Mouse (Mus musculus): Measurements from ENCODE around the gene Slc7a15.
"Not testable (repeated sequence)": the region's sequence is repeated elsewhere in the genome, so short reads cannot be mapped to it uniquely, and the experiment has no call there.

Slc7a15 gene

DNA sequence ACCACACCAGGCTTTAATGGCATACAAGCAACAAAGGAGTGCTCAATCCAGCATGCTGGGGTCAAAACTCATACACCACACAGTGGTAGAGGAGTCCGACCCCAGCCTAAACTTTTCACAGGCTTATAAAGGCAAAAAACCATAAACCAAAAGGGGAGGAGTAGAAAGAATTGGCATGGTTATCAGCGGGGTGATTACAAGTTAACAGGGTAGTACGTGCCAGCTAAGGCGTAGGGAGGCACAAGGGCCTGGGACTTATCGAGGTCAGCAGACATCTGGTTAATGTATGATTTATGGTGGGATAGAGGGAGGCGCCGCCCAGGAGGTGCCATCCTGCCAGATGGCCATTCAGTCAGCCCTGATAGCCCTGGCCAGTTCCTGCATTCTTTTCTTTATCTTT lies at the start of gene Slc7a15:
TSS of gene Slc7a15 (minus strand) at position 101 of the 400 bp plus-strand sequence.
- in situ Hi-C loops (cut with MboI; ENCODE audit: low pct_unique_long_range_greater_than_20kb in 1 of 2, low sequenced_read_pairs in 2 of 2, unreplicated experiment in 1 of 2): not testable (repeated sequence)

DNA sequence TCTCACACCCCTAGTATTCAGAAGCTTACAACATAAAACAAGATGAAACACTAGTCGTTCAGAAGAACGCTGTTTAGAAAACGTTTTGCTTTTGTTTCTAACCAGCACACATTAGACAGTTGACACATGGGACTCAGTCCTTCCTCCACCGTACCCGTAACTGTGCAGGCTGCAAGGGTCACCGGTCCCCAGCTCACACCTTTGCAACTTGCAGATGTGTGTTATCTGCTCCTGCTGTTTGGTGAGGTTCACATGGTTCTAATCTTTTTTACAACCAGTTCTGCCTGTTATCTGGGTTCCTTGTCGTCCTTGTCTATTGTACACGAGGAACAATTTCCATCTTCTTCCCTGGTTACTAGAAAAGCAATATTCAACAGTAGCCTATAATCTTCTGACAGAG lies 49.3 kb upstream of the Slc7a15 start:
- in situ Hi-C loops (cut with MboI; ENCODE audit: low pct_unique_long_range_greater_than_20kb in 1 of 2, low sequenced_read_pairs in 2 of 2, unreplicated experiment in 1 of 2): not testable (repeated sequence)

GRCm38 (mm10) chr12:8641425-8641735 lies 42.5 kb upstream of the Slc7a15 start:
- in situ Hi-C loops (cut with MboI; ENCODE audit: low pct_unique_long_range_greater_than_20kb in 1 of 2, low sequenced_read_pairs in 2 of 2, unreplicated experiment in 1 of 2): no loop called here

DNA sequence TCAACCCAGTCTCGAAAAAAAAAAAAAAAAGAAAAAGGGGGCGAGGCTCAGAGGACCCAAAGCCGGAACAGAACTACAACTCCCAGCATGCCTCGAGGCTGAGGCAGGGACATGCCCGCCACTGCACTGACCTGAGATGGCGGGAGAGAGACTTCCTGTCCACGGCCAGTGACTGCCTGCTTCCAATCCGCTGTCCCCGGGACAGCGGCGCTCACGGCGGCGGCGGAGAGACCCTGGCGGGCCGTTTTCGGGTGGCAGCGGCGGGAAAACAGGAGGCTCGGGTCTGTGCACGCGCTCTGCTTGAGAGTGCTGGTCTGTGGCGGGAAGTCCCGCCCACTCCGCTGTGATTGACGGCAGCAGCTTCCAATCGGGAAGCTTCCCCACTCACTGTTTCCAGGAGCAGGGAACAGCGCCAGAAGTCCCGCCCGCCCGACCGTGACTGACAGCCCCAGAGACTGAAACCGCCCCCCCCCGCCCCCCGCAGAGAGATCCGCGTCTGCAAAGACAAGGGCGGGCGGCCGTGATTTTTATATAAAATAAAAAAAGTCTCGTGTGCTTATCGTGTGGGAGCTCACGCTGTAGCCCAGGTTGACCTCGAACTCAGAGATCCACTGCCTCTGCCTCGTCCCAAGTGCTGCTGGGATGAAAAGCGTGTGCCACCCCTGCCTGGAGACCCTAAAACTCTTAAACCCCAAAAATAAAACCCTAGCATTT lies 42.0 kb upstream of the Slc7a15 start:
- in situ Hi-C loops (cut with MboI; ENCODE audit: low pct_unique_long_range_greater_than_20kb in 1 of 2, low sequenced_read_pairs in 2 of 2, unreplicated experiment in 1 of 2): no loop called here

- in situ Hi-C loops (cut with MboI; ENCODE audit: low pct_unique_long_range_greater_than_20kb in 1 of 2, low sequenced_read_pairs in 2 of 2, unreplicated experiment in 1 of 2): not testable (repeated sequence)
Observed at GRCm38 (mm10) chr12:8640186-8640585, 41.3 kb upstream of the Slc7a15 start.

GRCm38 (mm10) chr12:8638411-8639087 lies 39.7 kb upstream of the Slc7a15 start:
- in situ Hi-C loops (cut with MboI; ENCODE audit: low pct_unique_long_range_greater_than_20kb in 1 of 2, low sequenced_read_pairs in 2 of 2, unreplicated experiment in 1 of 2): not testable (repeated sequence)

DNA sequence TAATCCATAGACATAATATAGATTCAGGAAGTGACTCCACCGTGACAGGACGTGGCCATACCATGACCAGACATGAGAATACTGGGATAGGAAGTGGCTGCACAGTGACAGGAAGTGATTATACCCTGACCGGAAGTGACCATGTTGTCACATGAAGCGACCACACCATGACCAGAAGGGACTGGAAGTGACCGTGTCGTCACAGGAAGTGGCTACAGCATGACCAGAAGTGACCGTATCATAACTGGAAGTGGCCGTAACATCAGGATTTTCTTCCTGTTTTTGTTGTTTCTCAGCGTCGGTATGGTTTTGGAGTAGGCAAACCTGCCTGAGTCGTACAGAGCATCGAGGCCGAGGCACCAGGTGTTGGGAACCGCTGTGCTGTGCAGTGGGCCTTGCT lies 38.1 kb upstream of the Slc7a15 start:
- in situ Hi-C loops (cut with MboI; ENCODE audit: low pct_unique_long_range_greater_than_20kb in 1 of 2, low sequenced_read_pairs in 2 of 2, unreplicated experiment in 1 of 2): no loop called here

DNA sequence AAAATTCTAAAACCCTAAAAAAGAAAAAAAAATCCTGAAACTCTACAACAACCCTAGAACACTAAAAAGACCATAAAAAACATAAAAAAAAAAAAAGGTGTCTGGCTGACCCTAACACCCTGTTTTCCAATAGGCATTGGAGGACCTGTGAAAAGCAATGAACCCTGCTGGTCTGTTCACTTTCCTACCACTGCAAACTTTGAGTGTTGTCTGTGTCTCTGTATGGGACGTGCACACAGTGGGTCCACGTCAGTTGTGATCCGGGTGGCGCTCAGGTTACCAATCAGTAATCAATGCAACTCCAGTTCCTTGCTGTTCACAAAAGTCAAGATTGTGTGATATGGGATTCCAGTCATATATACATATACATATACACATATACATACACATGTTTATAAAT lies 36.7 kb upstream of the Slc7a15 start:
- in situ Hi-C loops (cut with MboI; ENCODE audit: low pct_unique_long_range_greater_than_20kb in 1 of 2, low sequenced_read_pairs in 2 of 2, unreplicated experiment in 1 of 2): no loop called here

- in situ Hi-C loops (cut with MboI; ENCODE audit: low pct_unique_long_range_greater_than_20kb in 1 of 2, low sequenced_read_pairs in 2 of 2, unreplicated experiment in 1 of 2): no loop called here
Observed at GRCm38 (mm10) chr12:8634306-8634705, 35.4 kb upstream of the Slc7a15 start.

DNA sequence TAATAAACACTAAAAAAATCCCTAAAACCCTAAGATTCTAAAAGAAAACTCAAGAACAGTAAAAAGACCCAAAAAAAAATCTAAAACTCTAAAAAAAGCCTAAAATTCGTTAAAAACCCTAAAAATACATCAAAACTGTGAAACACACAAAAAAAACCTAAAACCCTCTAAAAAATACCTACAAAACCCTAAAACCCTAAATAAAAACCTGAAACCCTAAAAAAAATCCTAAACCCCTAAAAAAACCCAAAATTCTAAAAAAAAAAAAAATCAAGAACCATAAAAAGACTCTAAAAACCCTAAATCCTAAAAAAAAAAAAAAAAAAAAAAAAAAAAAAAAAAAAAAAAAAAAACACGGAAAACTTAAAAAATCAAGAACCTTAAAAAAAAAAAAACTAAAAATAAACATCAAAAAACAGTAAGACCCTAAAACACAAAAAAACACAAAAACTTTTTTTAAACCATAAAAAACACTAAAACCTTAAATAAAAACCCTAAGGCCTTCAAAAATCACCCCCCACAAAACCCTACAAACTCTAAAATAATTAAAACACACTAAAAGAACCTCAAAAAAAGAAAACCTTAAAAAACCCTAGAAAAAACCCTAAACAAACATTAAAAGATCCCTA lies 34.0 kb upstream of the Slc7a15 start:
- in situ Hi-C loops (cut with MboI; ENCODE audit: low pct_unique_long_range_greater_than_20kb in 1 of 2, low sequenced_read_pairs in 2 of 2, unreplicated experiment in 1 of 2): no loop called here

- in situ Hi-C loops (cut with MboI; ENCODE audit: low pct_unique_long_range_greater_than_20kb in 1 of 2, low sequenced_read_pairs in 2 of 2, unreplicated experiment in 1 of 2): no loop called here
Observed at GRCm38 (mm10) chr12:8631691-8632090, 32.8 kb upstream of the Slc7a15 start.

- in situ Hi-C loops (cut with MboI; ENCODE audit: low pct_unique_long_range_greater_than_20kb in 1 of 2, low sequenced_read_pairs in 2 of 2, unreplicated experiment in 1 of 2): no loop called here
Observed at GRCm38 (mm10) chr12:8629537-8629936, 30.7 kb upstream of the Slc7a15 start.

- in situ Hi-C loops (cut with MboI; ENCODE audit: low pct_unique_long_range_greater_than_20kb in 1 of 2, low sequenced_read_pairs in 2 of 2, unreplicated experiment in 1 of 2): no loop called here
Observed at GRCm38 (mm10) chr12:8620678-8621018, 21.8 kb upstream of the Slc7a15 start.

DNA sequence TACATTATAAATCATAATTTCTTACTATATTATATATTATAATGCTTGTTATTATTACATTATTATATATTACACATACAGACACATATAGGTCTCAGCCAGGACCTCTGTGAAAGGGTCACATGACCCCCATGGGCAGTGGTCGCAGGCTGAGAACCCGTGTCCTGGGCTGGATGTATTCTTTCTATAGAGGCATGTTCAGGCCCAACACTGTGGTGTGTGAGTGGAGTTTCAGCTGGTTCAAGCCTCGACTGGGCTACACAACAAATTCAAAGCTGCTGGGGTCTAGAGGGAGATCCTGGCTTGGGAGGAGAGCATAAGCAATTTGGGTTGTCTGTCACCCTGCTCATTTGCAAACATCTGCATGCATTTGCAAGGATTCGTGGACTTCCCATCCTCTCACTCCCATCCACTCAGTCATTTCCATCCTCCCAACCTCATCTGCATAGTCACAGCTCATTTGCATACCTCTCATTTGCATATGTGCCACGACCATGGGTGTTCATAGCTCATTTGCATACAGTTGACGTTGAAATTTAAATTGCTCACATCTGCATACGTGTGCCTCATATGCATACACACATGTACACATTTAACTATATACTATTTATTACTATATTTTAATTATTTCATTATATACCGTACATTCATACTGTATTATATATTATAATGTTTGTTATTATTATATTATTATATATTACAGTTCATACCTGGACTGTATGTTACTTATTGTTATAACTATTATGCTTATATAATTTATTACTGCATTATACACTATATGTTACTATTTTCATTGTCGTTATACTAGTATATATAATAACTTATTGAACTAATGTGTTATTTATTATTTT lies 21.2 kb upstream of the Slc7a15 start:
- in situ Hi-C loops (cut with MboI; ENCODE audit: low pct_unique_long_range_greater_than_20kb in 1 of 2, low sequenced_read_pairs in 2 of 2, unreplicated experiment in 1 of 2): no loop called here

DNA sequence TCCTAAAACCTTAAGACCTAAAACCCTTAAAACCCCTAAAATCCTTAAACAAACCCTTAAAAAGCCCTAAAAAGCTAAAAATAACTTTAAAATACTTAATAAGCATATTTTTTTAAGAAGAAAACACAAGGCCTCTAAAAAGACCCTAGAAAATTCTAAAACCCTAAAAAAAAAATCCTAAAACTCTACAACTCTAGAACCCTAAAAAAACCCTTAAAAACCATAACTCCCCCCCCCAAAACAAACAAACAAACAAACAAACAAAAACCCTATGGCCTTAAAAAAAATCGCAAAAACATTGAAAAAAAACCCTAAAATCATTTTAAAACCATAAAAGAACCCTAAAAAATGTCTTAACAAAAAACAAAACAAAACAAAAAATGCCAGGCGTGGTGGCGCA lies 19.4 kb upstream of the Slc7a15 start:
- in situ Hi-C loops (cut with MboI; ENCODE audit: low pct_unique_long_range_greater_than_20kb in 1 of 2, low sequenced_read_pairs in 2 of 2, unreplicated experiment in 1 of 2): no loop called here

- in situ Hi-C loops (cut with MboI; ENCODE audit: low pct_unique_long_range_greater_than_20kb in 1 of 2, low sequenced_read_pairs in 2 of 2, unreplicated experiment in 1 of 2): no loop called here
Observed at GRCm38 (mm10) chr12:8609070-8609469, 10.2 kb upstream of the Slc7a15 start.

DNA sequence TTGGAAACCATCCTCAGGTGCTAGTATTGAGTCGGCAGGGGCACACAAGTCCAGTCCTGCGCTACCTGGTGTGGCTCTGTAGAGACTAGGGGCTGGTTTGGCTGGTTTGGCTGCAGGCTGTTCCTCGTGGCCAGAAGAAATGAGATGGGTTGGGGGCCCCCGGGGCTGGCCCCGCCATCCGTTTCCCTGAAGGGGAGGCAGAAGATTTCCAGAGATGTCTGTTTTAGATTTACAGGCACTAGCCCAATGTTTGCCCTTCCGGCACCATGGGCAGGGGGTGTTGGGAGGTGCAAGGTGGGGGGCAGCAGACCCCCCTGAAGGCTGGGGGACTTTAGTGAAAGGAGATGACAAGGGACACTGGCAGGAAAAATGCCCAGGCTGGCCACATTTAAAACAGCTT lies 3.3 kb downstream of the Slc7a15 start:
- in situ Hi-C loops (cut with MboI; ENCODE audit: low pct_unique_long_range_greater_than_20kb in 1 of 2, low sequenced_read_pairs in 2 of 2, unreplicated experiment in 1 of 2): no loop called here

- in situ Hi-C loops (cut with MboI; ENCODE audit: low pct_unique_long_range_greater_than_20kb in 1 of 2, low sequenced_read_pairs in 2 of 2, unreplicated experiment in 1 of 2): not testable (repeated sequence)
Observed at GRCm38 (mm10) chr12:8591326-8591725, 7.5 kb downstream of the Slc7a15 start.

GRCm38 (mm10) chr12:8573405-8573804 lies 25.5 kb downstream of the Slc7a15 start:
- in situ Hi-C loops (cut with MboI; ENCODE audit: low pct_unique_long_range_greater_than_20kb in 1 of 2, low sequenced_read_pairs in 2 of 2, unreplicated experiment in 1 of 2): no loop called here
